Mouse (Mus musculus) embryonic facial prominence, embryonic 11.5 days (tissue): Measurements from ENCODE around the gene Fnip2. TPM values are rescaled to one million over a fixed set of nuclear protein-coding genes. Genes with fewer than 3 reads are reported as not detected.
A peak's percentile ranks its signal among the peaks of the same experiment; 100 is the strongest.

Experiments used
- ATAC-seq: fragments of 200-750 bp; cut with Nextera tagmentation; replicated peaks from 2 replicates; pipeline ENCODE4 v1.8.0; 2017; ENCODE audit warnings: low read depth; ENCODE audit not compliant: insufficient number of reproducible peaks, low FRiP score, low TSS enrichment
- DNase-seq: peaks from one replicate; pipeline ENCODE4 v3.0.0-alpha.2; 2015; ENCODE audit warnings: low spot score
- H3K27ac ChIP-seq: fragments of 300-500 bp; sonication (generic); replicated peaks from 2 replicates; pipeline ENCODE4 v1.5.1; 2014; ENCODE audit warnings: mild to moderate bottlenecking, low read depth, low read length, control low read depth
- H3K27me3 ChIP-seq: fragments of 300-500 bp; sonication (generic); 2 replicates; pipeline ENCODE4 v1.6.1; 2014; ENCODE audit warnings: mild to moderate bottlenecking, low read length, moderate library complexity, mixed read lengths; ENCODE audit not compliant: control insufficient read depth, insufficient read depth
- H3K36me3 ChIP-seq: fragments of 300-500 bp; sonication (generic); replicated peaks from 2 replicates; pipeline ENCODE4 v1.6.1; 2014; ENCODE audit warnings: low read depth, mild to moderate bottlenecking, low read length, moderate library complexity, mixed read lengths; ENCODE audit not compliant: control insufficient read depth, insufficient read depth
- H3K4me1 ChIP-seq: fragments of 300-500 bp; sonication (generic); 2 replicates; pipeline ENCODE4 v1.6.1; 2014; ENCODE audit warnings: low read length, mixed read lengths; ENCODE audit not compliant: control insufficient read depth, insufficient read depth
- H3K4me2 ChIP-seq: fragments of 300-500 bp; sonication (generic); 2 replicates; pipeline ENCODE4 v1.6.1; 2014; ENCODE audit warnings: low read depth, mild to moderate bottlenecking, control low read depth, low read length, moderate library complexity
- H3K4me3 ChIP-seq: fragments of 300-500 bp; sonication (generic); 2 replicates; pipeline ENCODE4 v1.5.1; 2014; ENCODE audit warnings: low read depth, low read length, control low read depth
- H3K9ac ChIP-seq: fragments of 300-500 bp; sonication (generic); replicated peaks from 2 replicates; pipeline ENCODE4 v1.6.1; 2014; ENCODE audit warnings: mild to moderate bottlenecking, control low read depth, low read length
- H3K9me3 ChIP-seq: fragments of 300-500 bp; sonication (generic); replicated peaks from 2 replicates; pipeline ENCODE4 v1.6.1; 2016; ENCODE audit warnings: mild to moderate bottlenecking, low read length, inconsistent platforms, mixed read lengths; ENCODE audit not compliant: control insufficient read depth
- WGBS: fragments of 180-500 bp; shearing (Covaris S2); extraction: QIAGEN DNeasy Blood & Tissue Kit; methylation state at CpG from one replicate; pipeline ENCODE4 v1.1.7; 2014; 5-methylcytosine and 5-hydroxymethylcytosine counted together
- polyA plus RNA-seq: library from polyadenylated mRNA; unstranded; fragments of >200 nt; fragmentation: Nextera tagmentation; extraction: Ambion mirVana; gene quantifications from 2 replicates; pipeline ENCODE4 v1.2.1, GENCODE M21; 2014

The Fnip2 gene
- polyA plus RNA-seq, 1 experiment from 2014 or later, result 4.5 TPM

DNA sequence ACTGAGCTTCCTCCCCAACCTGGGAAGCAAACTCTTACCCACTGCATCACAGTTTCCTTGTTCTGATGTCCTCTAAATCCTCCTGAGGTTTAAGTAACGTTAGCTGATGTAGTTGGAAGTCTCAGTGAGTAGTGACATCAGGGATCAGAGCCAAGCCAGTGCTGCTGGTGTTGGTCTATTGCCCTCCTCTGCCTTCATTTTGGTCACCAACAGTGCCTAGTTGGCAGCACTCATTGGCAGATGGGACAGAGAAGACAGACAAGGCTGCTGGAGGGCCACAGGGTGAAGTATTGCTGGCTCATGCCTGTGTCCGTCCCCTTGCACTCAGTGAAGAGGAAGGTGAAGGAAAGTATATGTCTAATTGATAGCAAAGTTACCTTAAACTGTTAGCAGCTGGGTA lies 91.6 kb downstream of the Fnip2 start:
- ATAC-seq (no peak), DNase-seq (no peak)
- 90% methylated on average over 2 of the region's 2 CpGs for WGBS
- peaks cover 2% of the 10 kb centered on the region; the same call in 1 of the 2 replicates for H3K36me3 ChIP-seq
- no peaks in the 10 kb centered on the region for H3K27me3 ChIP-seq
- H3K4me2 ChIP-seq, result no peak overlapping the region
- no peak overlapping the region for H3K27ac ChIP-seq
- H3K4me3 ChIP-seq, result no peak overlapping the region
- H3K9ac ChIP-seq, result no peak overlapping the region
- no peaks in the 10 kb centered on the region for H3K4me1 ChIP-seq
- no peaks in the 10 kb centered on the region for H3K9me3 ChIP-seq

DNA sequence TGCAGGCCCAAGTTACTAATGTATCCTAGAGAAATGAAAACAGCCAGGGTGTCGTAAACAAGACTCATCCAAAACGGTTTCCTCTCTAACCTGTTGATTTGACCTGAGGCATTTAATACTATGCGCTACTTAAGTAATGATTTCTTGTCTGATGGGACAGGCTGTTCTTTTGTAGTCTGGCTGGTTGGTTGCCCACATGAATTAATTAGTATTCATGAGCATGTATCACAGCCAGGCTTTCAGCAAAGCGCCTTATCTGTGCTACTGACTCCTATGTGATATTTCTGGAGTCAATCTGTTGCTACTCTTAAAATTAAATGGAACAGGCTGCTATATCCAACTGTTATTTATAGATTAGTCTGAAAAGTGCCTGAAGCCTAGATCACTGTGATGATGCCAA lies 92.7 kb downstream of the Fnip2 start:
- no peaks in the 10 kb centered on the region for H3K4me1 ChIP-seq
- no peaks in the 10 kb centered on the region for H3K36me3 ChIP-seq
- ATAC-seq (no peak), DNase-seq (no peak)
- H3K27ac ChIP-seq, result no peak overlapping the region
- H3K4me3 ChIP-seq, result no peak overlapping the region
- no peaks in the 10 kb centered on the region for H3K27me3 ChIP-seq
- H3K9ac ChIP-seq, result no peak overlapping the region
- 82% methylated on average over 4 of the region's 4 CpGs for WGBS
- no peak overlapping the region for H3K4me2 ChIP-seq
- H3K9me3 ChIP-seq, result no peaks in the 10 kb centered on the region

DNA sequence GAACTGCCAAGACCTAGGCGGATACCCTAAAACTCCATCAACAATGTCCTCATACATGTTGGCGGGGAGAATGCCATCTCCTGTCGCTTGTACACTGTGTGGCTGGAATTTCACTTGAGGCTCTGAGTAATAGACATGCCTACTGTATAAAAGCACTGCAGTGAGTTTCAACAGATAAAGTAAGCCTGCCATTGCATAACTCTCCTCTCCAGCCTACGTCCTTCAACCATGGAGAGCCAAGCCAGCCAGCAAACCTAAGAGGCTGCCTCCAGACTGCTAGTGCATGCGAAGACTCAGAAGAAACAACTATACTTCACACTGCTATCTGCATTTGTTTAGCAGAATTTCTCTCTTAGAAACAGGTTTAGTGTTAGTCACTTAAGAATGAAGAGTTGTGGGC lies 95.2 kb downstream of the Fnip2 start:
- Histone ChIP-seq H3K4me1 (no peaks in the 10 kb centered on the region), H3K4me3 (no peak overlapping the region), H3K36me3 (no peaks in the 10 kb centered on the region), H3K4me2 (no peak overlapping the region), H3K27me3 (no peaks in the 10 kb centered on the region), H3K9ac (no peak overlapping the region), H3K27ac (no peak overlapping the region), H3K9me3 (no peaks in the 10 kb centered on the region)
- ATAC-seq (no peak), DNase-seq (no peak)
- 94% methylated on average over 5 of the region's 5 CpGs for WGBS

DNA sequence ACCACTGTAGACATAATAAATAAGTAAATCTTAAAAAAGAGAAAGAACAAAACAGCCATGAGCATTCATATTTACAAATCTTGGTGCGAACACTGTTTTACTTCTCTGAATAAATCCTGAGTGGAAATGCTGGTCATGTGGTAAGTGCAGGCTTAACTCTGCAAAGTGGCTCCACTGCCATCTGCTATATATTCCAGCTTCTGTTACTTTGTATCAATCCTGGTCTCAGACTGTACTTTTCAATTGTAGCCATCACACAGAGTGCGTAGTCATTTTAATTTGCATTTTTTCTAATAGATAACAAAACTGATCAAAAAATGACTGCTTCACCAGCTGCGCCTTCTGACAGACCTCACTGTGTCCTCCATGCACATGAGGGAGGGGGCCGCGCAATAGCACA lies 98.2 kb downstream of the Fnip2 start:
- no peak overlapping the region for H3K27ac ChIP-seq
- 97% methylated on average over 5 of the region's 5 CpGs for WGBS
- no peak for ATAC-seq

DNA sequence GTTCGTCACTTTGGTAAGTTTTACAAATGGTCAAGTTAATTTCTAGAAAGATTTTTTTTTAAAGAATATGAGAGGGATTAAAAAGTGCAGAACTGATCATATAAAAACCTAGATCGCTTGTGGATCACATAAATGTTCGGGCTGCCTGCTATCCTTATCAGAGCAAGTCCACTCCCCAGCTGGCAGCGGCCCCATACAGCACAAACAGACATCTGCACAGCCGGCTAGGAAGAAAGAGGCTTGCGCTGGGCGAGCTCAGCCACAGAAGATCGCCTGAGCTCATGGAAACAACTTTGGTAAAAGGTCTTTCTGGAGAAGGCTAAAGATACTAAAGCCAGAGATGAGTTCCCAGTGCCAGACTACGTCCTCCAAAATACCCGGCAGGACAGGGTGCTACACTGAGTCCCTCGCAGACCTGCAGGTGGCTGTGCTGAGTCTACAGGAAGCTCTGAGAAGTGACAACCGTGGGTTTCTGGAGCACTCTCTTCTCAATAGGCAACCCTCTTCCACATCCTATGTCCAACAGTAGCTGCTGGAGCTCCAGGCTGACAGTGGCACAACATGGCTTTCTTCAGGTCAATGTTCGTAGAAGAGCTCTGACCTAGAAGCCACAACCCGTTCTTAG lies 108.8 kb downstream of the Fnip2 start:
- Histone ChIP-seq H3K9ac (no peak overlapping the region), H3K27ac (no peak overlapping the region), H3K4me2 (no peak overlapping the region), H3K9me3 (no peaks in the 10 kb centered on the region), H3K4me3 (no peak overlapping the region), H3K27me3 (no peaks in the 10 kb centered on the region), H3K36me3 (peaks cover 5% of the 10 kb centered on the region), H3K4me1 (no peaks in the 10 kb centered on the region)
- WGBS, result 94% methylated on average over 14 of the region's 14 CpGs
- ATAC-seq (no peak), DNase-seq (no peak)

More for the DNA sequence above, 98.2 kb downstream of the Fnip2 start:
- Histone ChIP-seq H3K27me3 (no peaks in the 10 kb centered on the region), H3K36me3 (no peaks in the 10 kb centered on the region), H3K9ac (no peak overlapping the region), H3K4me1 (no peaks in the 10 kb centered on the region), H3K4me2 (no peak overlapping the region), H3K9me3 (no peaks in the 10 kb centered on the region), H3K4me3 (no peak overlapping the region)
- DNase-seq, result no peak

GRCm38 (mm10) chr3:79455761-79456160 lies 111.8 kb downstream of the Fnip2 start:
- DNase-seq (no peak), ATAC-seq (no peak)
- Histone ChIP-seq H3K4me3 (no peak overlapping the region), H3K9me3 (no peaks in the 10 kb centered on the region), H3K27ac (no peak overlapping the region), H3K4me2 (no peak overlapping the region), H3K4me1 (no peaks in the 10 kb centered on the region), H3K36me3 (peaks cover 3% of the 10 kb centered on the region), H3K9ac (no peak overlapping the region), H3K27me3 (no peaks in the 10 kb centered on the region)
- WGBS, result 64% methylated on average over 11 of the region's 11 CpGs

GRCm38 (mm10) chr3:79452696-79453263 lies 114.8 kb downstream of the Fnip2 start:
- 74% methylated on average over 14 of the region's 14 CpGs for WGBS
- H3K9me3 ChIP-seq, result no peaks in the 10 kb centered on the region
- H3K4me3 ChIP-seq, result no peak overlapping the region
- no peak overlapping the region for H3K4me2 ChIP-seq
- ATAC-seq (0 out of 2 replicates have a peak, but pooled peaks have one; percentile 50), DNase-seq (no peak)
- H3K36me3 ChIP-seq, result no peaks in the 10 kb centered on the region
- H3K4me1 ChIP-seq, result no peaks in the 10 kb centered on the region
- H3K9ac ChIP-seq, result no peak overlapping the region
- no peak overlapping the region for H3K27ac ChIP-seq
- no peaks in the 10 kb centered on the region for H3K27me3 ChIP-seq

DNA sequence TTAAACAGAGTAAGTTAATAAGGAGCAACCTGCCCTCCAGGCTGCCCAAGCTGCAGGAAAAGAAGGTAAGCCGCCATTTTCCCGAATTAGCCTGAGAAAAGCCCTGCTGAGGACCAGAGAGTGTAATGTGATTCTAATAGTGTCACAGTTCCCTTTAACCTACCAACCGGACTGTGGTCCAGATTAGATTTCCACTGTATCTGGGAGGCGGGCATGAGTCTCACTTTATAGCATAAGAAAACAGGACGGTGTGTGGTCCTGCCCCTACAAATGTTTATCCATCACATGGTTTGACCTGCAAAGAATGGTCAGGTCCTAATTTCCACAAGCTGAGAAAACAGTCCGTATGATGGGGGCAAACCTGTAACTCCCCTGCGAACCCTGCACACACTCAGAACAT lies 118.2 kb downstream of the Fnip2 start:
- Histone ChIP-seq H3K9me3 (no peaks in the 10 kb centered on the region), H3K27me3 (no peaks in the 10 kb centered on the region), H3K9ac (no peak overlapping the region), H3K36me3 (no peaks in the 10 kb centered on the region), H3K27ac (0 out of 2 replicates have a peak overlapping the region, but pooled peaks have one; percentile 21), H3K4me2 (no peak overlapping the region), H3K4me3 (no peak overlapping the region), H3K4me1 (no peaks in the 10 kb centered on the region)
- DNase-seq (peak; percentile 56), ATAC-seq (no peak)
- 48% methylated on average over 7 of the region's 7 CpGs for WGBS
